ENCODE assay signal across 14 mouse cellular contexts in genomic region chr19:19058710-19059398, GRCm38 (mm10). TPM values are rescaled to one million over a fixed set of nuclear protein-coding genes. Genes with fewer than 3 reads are reported as not detected.
A peak's percentile ranks its signal among the peaks of the same experiment; 100 is the strongest.
DNase-seq lines count a peak whose midpoint lies in the region; ATAC-seq and TF ChIP-seq lines count a peak whose summit lies in the region.
"Had no signal": no experiment of that assay in that cellular context is flagged by ENCODE, and none has a peak within 500 bp of the region (broad histone marks: within the 10 kb centered on the region; RNA-seq: fewer than 3 reads in every experiment).

No protein-coding gene starts in this region.

- no peak overlapping the region for H3K27ac ChIP-seq in intestine, embryonic 15.5 days
- H3K27ac ChIP-seq in intestine, postnatal 0 days (ENCODE audit: low read depth, low read length) = no peak overlapping the region
- H3K27ac ChIP-seq in hindbrain, embryonic 13.5 days = 0 out of 2 replicates have a peak overlapping the region, but pooled peaks have one; percentile 15
- peak overlapping the region; percentile 47 for H3K27ac ChIP-seq in midbrain, postnatal 0 days (ENCODE audit: low read depth, low read length)
- H3K27ac ChIP-seq: limb, embryonic 15.5 days had no signal

- ATAC-seq in intestine, embryonic 15.5 days = peak; percentile 68
- no peak for ATAC-seq in intestine, postnatal 0 days
- ATAC-seq in hindbrain, embryonic 13.5 days (ENCODE audit: low FRiP score) = peak; percentile 73
- ATAC-seq in midbrain, postnatal 0 days (ENCODE audit: low FRiP score) = peak; percentile 52

- H3K4me1 ChIP-seq in intestine, embryonic 15.5 days (replicated peaks) = no peaks in the 10 kb centered on the region; the same call in 1 of the 2 replicates
- H3K4me1 ChIP-seq in intestine, postnatal 0 days (replicated peaks; ENCODE audit: control insufficient read depth, insufficient read depth, low read length) = no peaks in the 10 kb centered on the region
- peaks cover 11% of the 10 kb centered on the region for H3K4me1 ChIP-seq in hindbrain, embryonic 13.5 days (replicated peaks)
- peaks cover 5% of the 10 kb centered on the region; the same call in 1 of the 2 replicates for H3K4me1 ChIP-seq in midbrain, postnatal 0 days (ENCODE audit: insufficient read depth, low read length)
- H3K4me1 ChIP-seq: limb, embryonic 15.5 days had no signal

- H3K4me2 ChIP-seq in intestine, embryonic 15.5 days (replicated peaks) = no peak overlapping the region
- H3K4me2 ChIP-seq in intestine, postnatal 0 days (replicated peaks; ENCODE audit: low read depth) = no peak overlapping the region
- peak overlapping the region; percentile 13 for H3K4me2 ChIP-seq in hindbrain, embryonic 13.5 days
- H3K4me2 ChIP-seq in midbrain, postnatal 0 days (ENCODE audit: low read depth, low read length, poor library complexity, severe bottlenecking) = peak overlapping the region; percentile 36
- H3K4me2 ChIP-seq: limb, embryonic 15.5 days had no signal

- H3K36me3 ChIP-seq in intestine, embryonic 15.5 days = no peaks in the 10 kb centered on the region
- no peaks in the 10 kb centered on the region for H3K36me3 ChIP-seq in intestine, postnatal 0 days (ENCODE audit: control insufficient read depth, insufficient read depth)
- no peaks in the 10 kb centered on the region for H3K36me3 ChIP-seq in hindbrain, embryonic 13.5 days
- H3K36me3 ChIP-seq in midbrain, postnatal 0 days (ENCODE audit: insufficient read depth, low read length) = no peaks in the 10 kb centered on the region
- H3K36me3 ChIP-seq: limb, embryonic 15.5 days had no signal

- no peaks in the 10 kb centered on the region for H3K9me3 ChIP-seq in intestine, embryonic 15.5 days
- no peaks in the 10 kb centered on the region for H3K9me3 ChIP-seq in intestine, postnatal 0 days (ENCODE audit: control insufficient read depth)
- no peaks in the 10 kb centered on the region for H3K9me3 ChIP-seq in hindbrain, embryonic 13.5 days
- no peaks in the 10 kb centered on the region for H3K9me3 ChIP-seq in midbrain, postnatal 0 days (ENCODE audit: low read length)
- H3K9me3 ChIP-seq: limb, embryonic 15.5 days had no signal

- no peak overlapping the region for H3K4me3 ChIP-seq in intestine, embryonic 15.5 days (replicated peaks)
- H3K4me3 ChIP-seq in intestine, postnatal 0 days (ENCODE audit: low read depth, low read length) = no peak overlapping the region
- no peak overlapping the region for H3K4me3 ChIP-seq in hindbrain, embryonic 13.5 days
- H3K4me3 ChIP-seq in midbrain, postnatal 0 days (ENCODE audit: low read depth, low read length) = no peak overlapping the region
- H3K4me3 ChIP-seq: limb, embryonic 15.5 days had no signal

- WGBS in intestine, embryonic 15.5 days = 51% methylated on average over 10 of the region's 10 CpGs
- 61% methylated on average over 10 of the region's 10 CpGs for WGBS in intestine, postnatal 0 days
- WGBS in hindbrain, embryonic 13.5 days = 45% methylated on average over 10 of the region's 10 CpGs
- 35% methylated on average over 10 of the region's 10 CpGs for WGBS in midbrain, postnatal 0 days

- no peaks in the 10 kb centered on the region for H3K27me3 ChIP-seq in intestine, embryonic 15.5 days (replicated peaks)
- H3K27me3 ChIP-seq in intestine, postnatal 0 days (replicated peaks; ENCODE audit: control insufficient read depth, insufficient read depth, low read length) = no peaks in the 10 kb centered on the region
- H3K27me3 ChIP-seq in hindbrain, embryonic 13.5 days = no peaks in the 10 kb centered on the region
- no peaks in the 10 kb centered on the region for H3K27me3 ChIP-seq in midbrain, postnatal 0 days (ENCODE audit: insufficient read depth, low read length)
- H3K27me3 ChIP-seq: limb, embryonic 15.5 days had no signal

- no peak for TF ChIP-seq CTCF in intestine, postnatal 0 days (IDR thresholded peaks at IDR 0.05; ENCODE audit: low read depth)
- TF ChIP-seq CTCF in midbrain, postnatal 0 days (IDR thresholded peaks at IDR 0.05) = no peak

- H3K9ac ChIP-seq in intestine, embryonic 15.5 days = no peak overlapping the region
- H3K9ac ChIP-seq in intestine, postnatal 0 days (ENCODE audit: low read depth, low read length) = no peak overlapping the region
- no peak overlapping the region for H3K9ac ChIP-seq in hindbrain, embryonic 13.5 days
- H3K9ac ChIP-seq in midbrain, postnatal 0 days (replicated peaks; ENCODE audit: low read length, poor library complexity, severe bottlenecking) = 0 out of 2 replicates have a peak overlapping the region, but pooled peaks have one; percentile 19
- H3K9ac ChIP-seq: limb, embryonic 15.5 days had no signal

- peak; percentile 40 for DNase-seq in embryo, embryonic 10.5 days (ENCODE audit: low spot score)
- DNase-seq in midbrain, postnatal 0 days (ENCODE audit: low spot score) = peak; percentile 35
- DNase-seq in lung, postnatal 10 days = no peak
- DNase-seq in liver = no peak
- no peak for DNase-seq in lung, adult 18-20 months
- DNase-seq: cerebellum, postnatal 14 days; gastrocnemius, postnatal 25 days; kidney, adult 9 months; layer of hippocampus, postnatal 36 days; thymus, postnatal 25 days had no signal

RNA-seq across cellular contexts. Expression of gene Rorb, which starts 52.1 kb away (rescaled TPM):
- polyA plus RNA-seq in intestine, embryonic 15.5 days (2015; fragmentation: Nextera tagmentation; extraction: Ambion mirVana) = 0.61 and 0.64 TPM in 2 replicates
- 0.12 and 0.17 TPM in 2 replicates for polyA plus RNA-seq in intestine, postnatal 0 days (2015; fragmentation: Nextera tagmentation; extraction: Ambion mirVana)
- 10.0 and 12.0 TPM in 2 replicates for polyA plus RNA-seq in hindbrain, embryonic 13.5 days (2015; fragmentation: Nextera tagmentation; extraction: Ambion mirVana)
- 14.0 and 18.8 TPM in 2 replicates for total RNA-seq in midbrain, postnatal 0 days (2014; rRNA removed)
- polyA plus RNA-seq in midbrain, postnatal 0 days (2015; fragmentation: Nextera tagmentation; extraction: Ambion mirVana) = 13.5 and 17.7 TPM in 2 replicates

Comparison
In these comparisons a context has a peak if more than half of its experiments do, and no peak if none do; other contexts are left out.
1. H3K27ac ChIP-seq: peak in hindbrain, embryonic 13.5 days (single experiment) and midbrain, postnatal 0 days (single experiment); none in intestine, embryonic 15.5 days (single experiment) and intestine, postnatal 0 days (single experiment).
2. H3K4me2 ChIP-seq: peak in hindbrain, embryonic 13.5 days (single experiment) and midbrain, postnatal 0 days (single experiment); none in intestine, embryonic 15.5 days (single experiment) and intestine, postnatal 0 days (single experiment).
3. DNase-seq: peak in embryo, embryonic 10.5 days (single experiment) and midbrain, postnatal 0 days (single experiment); none in lung, postnatal 10 days (single experiment), liver (single experiment) and lung, adult 18-20 months (0 of 2).